8 mouse cellular contexts compared by ENCODE assay signal in genomic region chr4:82506081-82506730, GRCm38 (mm10).
DNase-seq lines count a peak whose midpoint lies in the region; ATAC-seq lines count a peak whose summit lies in the region.

No protein-coding gene starts in this region.

- WGBS in intestine, embryonic 14.5 days, result 0% methylated on average over 45 of the region's 81 CpGs

- H3K27ac ChIP-seq in intestine, embryonic 14.5 days (ENCODE audit: low read depth), result peak overlapping the region; percentile 100

- H3K4me2 ChIP-seq in intestine, embryonic 14.5 days (ENCODE audit: low read length), result peak overlapping the region; percentile 91

- no peaks in the 10 kb centered on the region for H3K9me3 ChIP-seq in intestine, embryonic 14.5 days (ENCODE audit: control insufficient read depth, low read length)

- no peaks in the 10 kb centered on the region for H3K36me3 ChIP-seq in intestine, embryonic 14.5 days (ENCODE audit: control insufficient read depth, insufficient read depth, low read length)

- no peaks in the 10 kb centered on the region for H3K27me3 ChIP-seq in intestine, embryonic 14.5 days (replicated peaks; ENCODE audit: control insufficient read depth, insufficient read depth, low read length)

- H3K4me3 ChIP-seq in intestine, embryonic 14.5 days (ENCODE audit: low read depth, low read length), result peak overlapping the region; percentile 94

- peak overlapping the region; percentile 90 for H3K9ac ChIP-seq in intestine, embryonic 14.5 days (ENCODE audit: low read length)

- intact Hi-C loops in left cerebral cortex, postnatal 10 days (cut with DNase I), result loop anchor here (5.0 kb wide), 1 partner anchor 106 kb away; no protein-coding TSS in a partner anchor

- H3K4me1 ChIP-seq in intestine, embryonic 14.5 days (replicated peaks; ENCODE audit: control insufficient read depth, insufficient read depth, low read length), result peaks cover 41% of the 10 kb centered on the region

- peak; percentile 73 for ATAC-seq in intestine, embryonic 14.5 days (replicated peaks; ENCODE audit: low FRiP score, low TSS enrichment, low read depth)

- DNase-seq in adrenal gland, adult 2 months, result peak; percentile 97
- DNase-seq in embryo, embryonic 10 days (ENCODE audit: low spot score), result peak; percentile 74
- peak; percentile 95 for DNase-seq in gastrocnemius, postnatal 25 days
- DNase-seq in intestine, embryonic 14.5 days (ENCODE audit: low spot score), result peak; percentile 87
- DNase-seq in left cerebral cortex, postnatal 10 days (ENCODE audit: extremely low spot score in 1 of 2, low spot score in 2 of 2), result peak; percentile 70 to 95
- DNase-seq in lung, postnatal 4 days, result peak; percentile 93 to 97
- peak; percentile 90 for DNase-seq in right cerebral cortex, postnatal 25 days
- DNase-seq in spleen, postnatal 36 days (ENCODE audit: low spot score in 2 of 2), result no peak

Comparison
In these comparisons a context has a peak if more than half of its experiments do, and no peak if none do; other contexts are left out.
1. DNase-seq: peak in adrenal gland, adult 2 months (single experiment), embryo, embryonic 10 days (single experiment), gastrocnemius, postnatal 25 days (single experiment), intestine, embryonic 14.5 days (single experiment), left cerebral cortex, postnatal 10 days (2 of 2), lung, postnatal 4 days (2 of 2) and right cerebral cortex, postnatal 25 days (single experiment); none in spleen, postnatal 36 days (0 of 2).